Mouse (Mus musculus) E14TG2a.4 (cell line): ENCODE data around the gene Csdc2.

ENCODE experiments used
- CTCF ChIP-seq: conservative IDR thresholded peaks from 2 replicates; pipeline ENCODE4 v1.5.1; 2014; ENCODE audit warnings: low read length
- NANOG ChIP-seq: IDR thresholded peaks from 2 replicates; pipeline ENCODE4 v1.6.1; 2014; ENCODE audit warnings: borderline replicate concordance, low read length, mixed read lengths
- POU5F1 ChIP-seq: IDR thresholded peaks from 2 replicates; pipeline ENCODE4 v1.6.1; 2014; ENCODE audit warnings: low read length, borderline replicate concordance

DNA sequence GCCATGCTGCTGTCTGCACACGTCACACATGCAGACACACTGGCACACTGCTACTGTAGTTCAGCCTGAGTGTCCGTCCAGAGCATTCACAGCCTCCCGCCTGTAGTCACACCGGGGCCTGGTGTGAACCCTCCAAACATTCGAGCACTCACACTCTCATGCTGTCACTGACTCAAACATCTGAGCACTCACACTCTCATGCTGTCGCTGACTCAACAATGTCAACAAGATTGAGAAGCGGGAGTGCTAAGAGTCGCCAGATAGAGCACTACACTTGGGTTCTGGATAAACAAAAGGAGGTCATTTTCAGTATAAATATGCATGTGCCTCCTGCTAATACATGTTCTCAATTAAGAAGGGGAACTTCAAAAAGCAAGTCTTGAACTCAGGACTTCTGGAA, 28.6 kb upstream of the Csdc2 start:
- TF ChIP-seq CTCF (no peak), POU5F1 (no peak), NANOG (no peak)
